Mouse (Mus musculus) left cerebral cortex, postnatal 4 days (tissue): Measurements from ENCODE around the gene Pcnt. TPM values are rescaled to one million over a fixed set of nuclear protein-coding genes. Genes with fewer than 3 reads are reported as not detected.

Experiments
- DNase-seq: peaks from one replicate; pipeline ENCODE4 v3.0.0-alpha.2; 2022
- intact Hi-C: fragments of 180-260 bp; cut with DNase I; formaldehyde crosslinking; loops from one replicate; pipeline ENCODE4 v1.15.1; 2025
- total RNA-seq, 2 experiments: library from RNA; stranded (reverse); gene quantifications; 2 replicates each; pipeline ENCODE4 v1.2.3; 2021

The Pcnt gene
- total RNA-seq, 2 experiments from 2014 or later: 11.5 to 11.6 TPM

- DNase-seq: no peak
- intact Hi-C loops: loop anchor here (10.0 kb wide), 1 partner anchor 89 kb away; no protein-coding TSS in a partner anchor
These were observed 16.9 kb downstream of the Pcnt start for GRCm38 (mm10) chr10:76425674-76426073.

GRCm38 (mm10) chr10:76416811-76417210 lies 25.8 kb downstream of the Pcnt start:
- DNase-seq: no peak
- intact Hi-C loops: loop anchor here (10.0 kb wide), 1 partner anchor 142 kb away; no protein-coding TSS in a partner anchor

- intact Hi-C loops: no loop called here
- DNase-seq: no peak
These were observed 34.1 kb downstream of the Pcnt start for GRCm38 (mm10) chr10:76408520-76408919.

- DNase-seq: no peak
- intact Hi-C loops: no loop called here
These were observed 50.0 kb downstream of the Pcnt start for GRCm38 (mm10) chr10:76392596-76392995.

- intact Hi-C loops: no loop called here
These were observed 50.8 kb downstream of the Pcnt start for GRCm38 (mm10) chr10:76391786-76392185.

GRCm38 (mm10) chr10:76391166-76391565 lies 51.4 kb downstream of the Pcnt start:
- intact Hi-C loops: no loop called here
- DNase-seq: no peak

More at GRCm38 (mm10) chr10:76391786-76392185, 50.8 kb downstream of the Pcnt start:
- DNase-seq: no peak

- no peak for DNase-seq
- intact Hi-C loops: no loop called here
These were observed 67.6 kb downstream of the Pcnt start for GRCm38 (mm10) chr10:76374981-76375380.

GRCm38 (mm10) chr10:76371736-76372135 lies 70.8 kb downstream of the Pcnt start:
- intact Hi-C loops: no loop called here
- no peak for DNase-seq

GRCm38 (mm10) chr10:76368766-76369165 lies 73.8 kb downstream of the Pcnt start:
- DNase-seq: no peak
- intact Hi-C loops: no loop called here

- DNase-seq: no peak
- intact Hi-C loops: no loop called here
These were observed 79.4 kb downstream of the Pcnt start for GRCm38 (mm10) chr10:76363233-76363632.

- DNase-seq: no peak
- intact Hi-C loops: no loop called here
These were observed 84.1 kb downstream of the Pcnt start for GRCm38 (mm10) chr10:76358468-76358867.

- intact Hi-C loops: no loop called here
- no peak for DNase-seq
These were observed 85.2 kb downstream of the Pcnt start for GRCm38 (mm10) chr10:76357286-76357875.

GRCm38 (mm10) chr10:76354974-76355373 lies 87.6 kb downstream of the Pcnt start:
- DNase-seq: no peak
- intact Hi-C loops: no loop called here

- no peak for DNase-seq
- intact Hi-C loops: no loop called here
These were observed 88.6 kb downstream of the Pcnt start for GRCm38 (mm10) chr10:76353986-76354385.

- intact Hi-C loops: no loop called here
These were observed 90.6 kb downstream of the Pcnt start for GRCm38 (mm10) chr10:76351953-76352352.

GRCm38 (mm10) chr10:76346589-76346988 lies 96.0 kb downstream of the Pcnt start:
- intact Hi-C loops: no loop called here
- peak; percentile 65 for DNase-seq

More at GRCm38 (mm10) chr10:76351953-76352352, 90.6 kb downstream of the Pcnt start:
- no peak for DNase-seq

GRCm38 (mm10) chr10:76346043-76346491 lies 96.5 kb downstream of the Pcnt start:
- DNase-seq: no peak
- intact Hi-C loops: no loop called here

- intact Hi-C loops: no loop called here
- DNase-seq: no peak
These were observed 97.1 kb downstream of the Pcnt start for GRCm38 (mm10) chr10:76345540-76345902.

GRCm38 (mm10) chr10:76344711-76345539 lies 97.7 kb downstream of the Pcnt start, which contains the start of gene Dip2a:
Dip2a (minus strand) TSS chr10:76345291.
- DNase-seq: peak; percentile 96
- intact Hi-C loops: no loop called here

GRCm38 (mm10) chr10:76334350-76334749 lies 108.2 kb downstream of the Pcnt start:
- DNase-seq: no peak
- intact Hi-C loops: no loop called here

GRCm38 (mm10) chr10:76332040-76332439 lies 110.5 kb downstream of the Pcnt start:
- intact Hi-C loops: no loop called here
- no peak for DNase-seq

GRCm38 (mm10) chr10:76329093-76329492 lies 113.5 kb downstream of the Pcnt start:
- no peak for DNase-seq
- intact Hi-C loops: no loop called here
